Mouse (Mus musculus) thymus, adult 2 months (tissue): ENCODE measurements around the gene Adgrl1. TPM values are rescaled to one million over a fixed set of nuclear protein-coding genes. Genes with fewer than 3 reads are reported as not detected.

Experiments used
- DNase-seq: peaks from one replicate; pipeline ENCODE4 v3.0.0; 2021
- H3K27ac ChIP-seq: fragments of 200-500 bp; 2 replicates; pipeline ENCODE4 v1.5.1; 2012; ENCODE audit warnings: low read length, control low read depth; ENCODE audit not compliant: control insufficient read depth, insufficient read depth
- H3K27me3 ChIP-seq: fragments of 200-500 bp; 2 replicates; pipeline ENCODE4 v1.6.1; 2012; ENCODE audit warnings: mild to moderate bottlenecking, low read length, moderate library complexity, mixed read lengths; ENCODE audit not compliant: control insufficient read depth, insufficient read depth
- H3K36me3 ChIP-seq: fragments of 200-500 bp; 2 replicates; pipeline ENCODE4 v1.6.1; 2012; ENCODE audit warnings: mild to moderate bottlenecking, low read length, moderate library complexity; ENCODE audit not compliant: control insufficient read depth, insufficient read depth
- H3K4me1 ChIP-seq: fragments of 200-500 bp; replicated peaks from 2 replicates; pipeline ENCODE4 v1.6.1; 2012; ENCODE audit warnings: low read length; ENCODE audit not compliant: control insufficient read depth, insufficient read depth
- H3K4me3 ChIP-seq: fragments of 200-500 bp; 2 replicates; pipeline ENCODE4 v1.5.1; 2012; ENCODE audit warnings: mild to moderate bottlenecking, low read length, control low read depth, moderate library complexity; ENCODE audit not compliant: control insufficient read depth, insufficient read depth
- CTCF ChIP-seq: fragments of 200-500 bp; IDR thresholded peaks from 2 replicates; pipeline ENCODE4 v1.5.1; 2012; ENCODE audit warnings: mild to moderate bottlenecking, control low read depth, low read length, moderate library complexity, borderline replicate concordance; ENCODE audit not compliant: control insufficient read depth, poor library complexity, insufficient read depth; ENCODE audit errors: extremely low read depth
- POLR2A ChIP-seq: fragments of 200-500 bp; IDR thresholded peaks from 2 replicates; pipeline ENCODE4 v1.6.1; 2012; ENCODE audit warnings: mild to moderate bottlenecking, low read length, control low read depth, moderate library complexity; ENCODE audit not compliant: control insufficient read depth, poor library complexity, insufficient read depth; ENCODE audit errors: extremely low read depth
- WGBS: fragments of 180-500 bp; shearing (Covaris S2); methylation state at CpG from one replicate; pipeline ENCODE4 v1.1.7; 2018; 5-methylcytosine and 5-hydroxymethylcytosine counted together
- polyA plus RNA-seq: library from polyadenylated mRNA; depleted of rRNA; stranded (reverse); fragments of >200 nt; gene quantifications from 2 replicates; pipeline ENCODE4 v1.2.3, GENCODE M21; 2012

The Adgrl1 gene
- polyA plus RNA-seq, 1 experiment = 170 TPM

- Histone ChIP-seq H3K27ac (no peak overlapping the region), H3K27me3 (no peaks in the 10 kb centered on the region), H3K4me3 (no peak overlapping the region), H3K36me3 (no peaks in the 10 kb centered on the region), H3K4me1 (no peaks in the 10 kb centered on the region; the same call in 1 of the 2 replicates)
- DNase-seq = no peak
- TF ChIP-seq CTCF = no peak
- no peak for TF ChIP-seq POLR2A
- 85% methylated on average over 5 of the region's 5 CpGs for WGBS
These were observed 12.2 kb downstream of the Adgrl1 start for GRCm38 (mm10) chr8:83911809-83912731.

DNA sequence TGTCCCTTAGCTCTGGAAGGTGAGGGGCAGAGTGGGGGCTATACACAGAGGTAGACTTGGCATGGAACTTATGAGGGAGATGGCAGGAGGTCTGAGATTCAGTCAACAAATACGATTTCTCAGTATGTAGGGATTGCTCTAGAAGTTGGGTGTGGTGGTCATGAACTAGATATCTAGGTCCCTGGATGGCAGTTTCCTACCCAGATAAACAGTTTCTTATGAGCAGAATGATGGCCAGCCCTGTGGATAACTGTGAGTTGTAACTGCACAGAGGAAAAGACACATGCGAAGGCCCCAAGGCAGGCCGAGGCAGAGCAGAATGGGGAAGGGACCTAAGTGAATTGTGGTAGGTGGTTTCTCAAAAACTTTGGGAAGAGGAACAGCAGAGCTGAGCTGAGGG, 14.3 kb downstream of the Adgrl1 start:
- H3K36me3 ChIP-seq = no peaks in the 10 kb centered on the region
- no peak for DNase-seq
- H3K4me3 ChIP-seq = no peak overlapping the region
- H3K27me3 ChIP-seq = no peaks in the 10 kb centered on the region
- WGBS = 98% methylated on average over 3 of the region's 3 CpGs
- no peak overlapping the region for H3K27ac ChIP-seq
- no peak for TF ChIP-seq CTCF
- H3K4me1 ChIP-seq = no peaks in the 10 kb centered on the region; the same call in 1 of the 2 replicates

DNA sequence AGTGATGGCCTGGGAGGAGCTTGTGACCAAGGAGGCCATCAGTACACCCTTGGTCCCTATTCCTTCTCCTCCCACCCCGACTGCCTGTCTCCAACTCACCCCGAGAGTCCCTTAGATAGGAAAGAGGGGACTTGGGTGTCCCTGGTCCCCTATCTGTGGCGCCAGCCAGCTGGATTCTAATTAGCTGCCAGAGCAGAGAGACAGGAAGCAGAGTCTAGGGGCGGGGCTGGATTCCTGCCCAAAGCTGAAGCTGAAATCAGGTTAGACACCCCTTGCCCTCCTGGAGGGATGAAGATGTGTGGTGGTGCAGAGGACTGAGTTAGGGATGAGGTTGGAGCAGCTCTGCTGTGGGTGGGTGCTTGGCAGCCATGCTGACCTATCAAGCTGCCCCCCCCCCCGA, 15.0 kb downstream of the Adgrl1 start:
- 65% methylated on average over 5 of the region's 5 CpGs for WGBS
- H3K36me3 ChIP-seq = no peaks in the 10 kb centered on the region
- no peak for TF ChIP-seq POLR2A
- no peak for TF ChIP-seq CTCF
- H3K27me3 ChIP-seq = no peaks in the 10 kb centered on the region
- H3K27ac ChIP-seq = no peak overlapping the region
- DNase-seq = no peak
- H3K4me3 ChIP-seq = no peak overlapping the region
- H3K4me1 ChIP-seq = no peaks in the 10 kb centered on the region; the same call in 1 of the 2 replicates

DNA sequence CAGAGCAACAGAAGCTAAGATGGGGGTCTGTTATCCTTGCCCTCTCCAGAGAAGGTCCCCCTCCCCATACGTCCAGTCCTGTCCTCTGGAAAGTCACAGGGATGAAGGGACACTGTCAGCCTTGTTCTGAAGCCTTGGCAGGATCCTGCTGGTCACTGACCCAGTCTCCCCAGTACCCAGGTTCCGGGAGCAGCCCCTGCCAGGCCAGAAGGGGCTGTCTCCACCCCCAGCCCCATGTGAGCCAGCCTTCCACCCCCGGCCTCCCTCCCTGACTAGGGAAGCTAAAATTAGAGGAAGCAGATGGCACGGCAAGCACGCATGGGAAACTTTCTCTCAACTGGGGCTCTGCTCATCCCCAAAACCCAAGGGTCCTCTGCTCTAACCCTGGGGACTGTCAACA, 16.1 kb downstream of the Adgrl1 start:
- Histone ChIP-seq H3K36me3 (no peaks in the 10 kb centered on the region), H3K27me3 (no peaks in the 10 kb centered on the region), H3K4me3 (no peak overlapping the region), H3K27ac (no peak overlapping the region), H3K4me1 (no peaks in the 10 kb centered on the region; the same call in 1 of the 2 replicates)
- 69% methylated on average over 5 of the region's 5 CpGs for WGBS
- no peak for DNase-seq
- TF ChIP-seq POLR2A (no peak), CTCF (no peak)

DNA sequence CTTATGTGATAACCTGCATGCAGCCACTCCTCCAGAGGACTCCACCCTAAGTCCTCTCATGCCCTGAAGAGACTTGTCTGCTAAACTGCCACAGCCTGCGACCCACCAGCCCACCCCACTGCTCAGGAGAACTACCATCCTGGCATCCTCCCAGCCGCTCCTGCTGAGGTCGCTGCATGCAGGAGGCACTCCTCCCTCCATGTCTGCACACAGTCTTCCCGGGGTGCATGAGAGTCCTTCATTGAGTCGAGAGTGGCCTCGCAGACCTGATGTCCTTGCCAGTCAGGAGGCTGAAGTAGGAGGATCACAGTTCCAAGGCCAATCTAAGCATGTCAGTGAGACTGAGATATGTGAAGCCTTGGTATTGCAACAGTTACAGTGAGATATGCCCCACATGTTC, 17.7 kb downstream of the Adgrl1 start:
- Histone ChIP-seq H3K27me3 (no peaks in the 10 kb centered on the region), H3K27ac (no peak overlapping the region), H3K36me3 (no peaks in the 10 kb centered on the region), H3K4me3 (no peak overlapping the region), H3K4me1 (no peaks in the 10 kb centered on the region; the same call in 1 of the 2 replicates)
- WGBS = 96% methylated on average over 6 of the region's 6 CpGs
- no peak for DNase-seq
- TF ChIP-seq CTCF (no peak), POLR2A (no peak)

- H3K4me3 ChIP-seq = no peak overlapping the region
- no peaks in the 10 kb centered on the region for H3K27me3 ChIP-seq
- TF ChIP-seq CTCF (no peak), POLR2A (no peak)
- no peaks in the 10 kb centered on the region for H3K4me1 ChIP-seq
- no peak overlapping the region for H3K27ac ChIP-seq
- peaks cover 18% of the 10 kb centered on the region for H3K36me3 ChIP-seq
- DNase-seq = peak; percentile 79
- 86% methylated on average over 3 of the region's 3 CpGs for WGBS
These were observed 21.7 kb downstream of the Adgrl1 start for GRCm38 (mm10) chr8:83921558-83921957.
